Mouse (Mus musculus): ENCODE data around the gene Lct. TPM values are rescaled to one million over a fixed set of nuclear protein-coding genes. Genes with fewer than 3 reads are reported as not detected.
"Not testable (repeated sequence)": the region's sequence is repeated elsewhere in the genome, so short reads cannot be mapped to it uniquely, and the experiment has no call there.

Gene Lct
- polyA plus RNA-seq, 1 experiment from 2014 or later, result 0.10 TPM

DNA sequence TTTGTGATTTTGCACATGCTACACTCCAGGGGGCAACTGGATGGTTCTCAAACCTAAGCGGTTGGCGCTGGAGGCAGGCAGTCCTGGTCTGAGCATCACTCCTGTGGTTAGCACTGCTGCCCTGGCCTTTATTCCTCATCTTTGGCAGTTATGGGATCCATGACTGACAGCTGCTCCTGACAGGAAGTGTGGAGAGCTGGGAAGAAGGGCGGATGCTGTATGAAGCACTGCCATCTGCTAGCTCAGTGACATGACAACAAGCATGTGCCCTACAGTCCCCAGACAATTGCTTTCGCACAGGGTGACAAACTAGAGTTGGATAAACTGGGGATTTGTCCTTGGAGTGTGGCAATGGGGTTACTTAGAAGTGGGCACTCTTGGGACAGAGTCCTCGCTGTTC is 37.8 kb downstream of the Lct start:
- Histone ChIP-seq H3K4me1 (no peaks in the 10 kb centered on the region), H3K4me2 (no peak overlapping the region), H3K9me3 (replicated peaks) (no peaks in the 10 kb centered on the region), H3K27ac (no peak overlapping the region), H3K4me3 (replicated peaks) (no peak overlapping the region), H3K27me3 (no peaks in the 10 kb centered on the region), H3K9ac (no peak overlapping the region), H3K36me3 (no peaks in the 10 kb centered on the region)
- 88% methylated on average over 5 of the region's 5 CpGs for WGBS
- ATAC-seq (replicated peaks; ENCODE audit: low FRiP score), result no peak

DNA sequence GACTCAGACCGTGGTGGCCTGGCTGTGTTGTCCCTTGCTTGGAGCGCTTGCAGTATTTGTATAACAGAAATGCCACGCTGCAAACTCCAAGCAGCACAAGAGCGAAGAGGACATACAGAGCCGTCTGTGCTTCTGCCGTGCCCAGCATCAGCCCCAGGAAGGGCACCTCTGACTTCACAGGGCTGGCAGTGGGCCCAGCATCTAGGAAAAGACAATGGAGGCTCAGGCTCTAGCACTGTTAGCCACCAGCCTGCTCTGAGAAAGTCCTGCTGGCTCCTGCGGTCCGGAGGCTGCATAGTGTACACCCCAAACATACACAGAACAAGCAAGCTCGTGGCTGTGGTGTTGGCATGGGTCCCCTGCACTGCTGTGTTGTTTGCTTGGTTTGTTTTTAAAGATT is 43.0 kb downstream of the Lct start:
- 89% methylated on average over 9 of the region's 9 CpGs for WGBS
- no peak for ATAC-seq (replicated peaks; ENCODE audit: low FRiP score)
- H3K9me3 ChIP-seq (replicated peaks), result no peaks in the 10 kb centered on the region

DNA sequence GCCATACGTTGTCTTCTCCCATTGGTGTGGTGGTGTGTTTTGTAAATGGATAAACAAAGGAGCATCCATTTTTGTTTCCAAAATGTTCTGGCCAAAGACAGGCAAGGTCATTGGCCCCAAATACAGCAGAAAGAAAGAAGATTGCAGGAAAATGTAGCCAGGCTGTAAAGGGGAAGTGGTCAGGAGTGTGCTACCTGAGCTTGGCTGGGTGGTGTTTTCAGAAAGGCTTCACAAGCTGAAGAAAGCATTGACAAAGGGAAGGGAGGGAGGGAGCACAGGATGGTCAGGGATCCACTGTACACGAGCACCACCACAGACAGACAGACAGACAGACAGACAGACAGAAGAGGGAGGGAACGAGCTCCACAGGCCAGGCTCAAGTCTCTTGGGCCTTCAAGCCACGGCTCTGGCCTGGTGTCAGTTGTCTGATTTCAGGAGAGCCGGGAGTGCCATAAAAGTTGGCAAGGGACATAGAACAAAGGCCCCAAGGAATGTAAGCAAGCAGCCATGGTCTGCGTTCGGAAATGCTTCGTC is 43.9 kb downstream of the Lct start:
- Histone ChIP-seq H3K4me1 (no peaks in the 10 kb centered on the region), H3K4me3 (replicated peaks) (no peak overlapping the region), H3K36me3 (peaks cover 33% of the 10 kb centered on the region), H3K27ac (no peak overlapping the region), H3K9me3 (replicated peaks) (no peaks in the 10 kb centered on the region), H3K9ac (no peak overlapping the region), H3K4me2 (no peak overlapping the region), H3K27me3 (no peaks in the 10 kb centered on the region)
- no peak for ATAC-seq (replicated peaks; ENCODE audit: low FRiP score)
- 80% methylated on average over 8 of the region's 8 CpGs for WGBS

More for the DNA sequence above, 43.0 kb downstream of the Lct start:
- no peaks in the 10 kb centered on the region for H3K27me3 ChIP-seq
- H3K27ac ChIP-seq, result no peak overlapping the region
- H3K9ac ChIP-seq, result no peak overlapping the region
- H3K4me1 ChIP-seq, result no peaks in the 10 kb centered on the region
- H3K36me3 ChIP-seq, result peaks cover 24% of the 10 kb centered on the region
- no peak overlapping the region for H3K4me2 ChIP-seq
- no peak overlapping the region for H3K4me3 ChIP-seq (replicated peaks)

DNA sequence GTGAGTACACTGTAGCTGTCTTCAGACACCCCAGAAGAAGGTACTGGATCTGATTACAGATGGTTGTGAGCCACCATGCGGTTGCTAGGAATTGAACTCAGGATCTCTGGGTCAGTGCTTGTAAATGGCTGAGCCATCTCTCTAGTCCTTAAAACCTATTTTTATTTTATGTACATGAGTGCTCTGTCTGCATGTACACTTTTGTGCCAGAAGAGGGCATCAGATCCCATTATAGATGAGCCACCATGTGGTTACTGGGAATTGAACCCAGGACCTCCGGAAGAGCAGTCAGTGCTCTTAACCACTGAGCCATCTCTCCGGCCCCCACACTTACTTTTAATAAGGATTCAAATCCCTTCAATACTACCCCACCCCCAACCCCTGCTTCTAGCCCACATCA is 45.2 kb downstream of the Lct start:
- no peak overlapping the region for H3K4me3 ChIP-seq (replicated peaks)
- H3K4me2 ChIP-seq, result no peak overlapping the region
- H3K27me3 ChIP-seq, result no peaks in the 10 kb centered on the region
- no peak for ATAC-seq (replicated peaks; ENCODE audit: low FRiP score)
- H3K9ac ChIP-seq, result no peak overlapping the region
- no peak overlapping the region for H3K27ac ChIP-seq
- WGBS, result 95% methylated on average over 3 of the region's 3 CpGs
- peaks cover 46% of the 10 kb centered on the region for H3K36me3 ChIP-seq
- no peaks in the 10 kb centered on the region for H3K9me3 ChIP-seq (replicated peaks)
- no peaks in the 10 kb centered on the region for H3K4me1 ChIP-seq

GRCm38 (mm10) chr1:128281753-128282152 is 46.4 kb downstream of the Lct start:
- no peaks in the 10 kb centered on the region for H3K27me3 ChIP-seq
- H3K36me3 ChIP-seq, result peaks cover 57% of the 10 kb centered on the region
- 95% methylated on average over 3 of the region's 3 CpGs for WGBS
- no peaks in the 10 kb centered on the region for H3K4me1 ChIP-seq
- no peaks in the 10 kb centered on the region for H3K9me3 ChIP-seq (replicated peaks)
- no peak overlapping the region for H3K27ac ChIP-seq
- no peak overlapping the region for H3K4me2 ChIP-seq
- H3K4me3 ChIP-seq (replicated peaks), result no peak overlapping the region
- no peak for ATAC-seq (replicated peaks; ENCODE audit: low FRiP score)
- H3K9ac ChIP-seq, result no peak overlapping the region

- 96% methylated on average over 3 of the region's 3 CpGs for WGBS
- H3K9me3 ChIP-seq (replicated peaks), result no peaks in the 10 kb centered on the region
- ATAC-seq (replicated peaks; ENCODE audit: low FRiP score), result no peak
- no peak overlapping the region for H3K27ac ChIP-seq
- H3K4me3 ChIP-seq (replicated peaks), result no peak overlapping the region
- H3K36me3 ChIP-seq, result peaks cover 84% of the 10 kb centered on the region
- H3K4me1 ChIP-seq, result no peaks in the 10 kb centered on the region
- H3K9ac ChIP-seq, result no peak overlapping the region
- no peaks in the 10 kb centered on the region for H3K27me3 ChIP-seq
- no peak overlapping the region for H3K4me2 ChIP-seq
These were observed 49.6 kb downstream of the Lct start for GRCm38 (mm10) chr1:128278563-128278962.

DNA sequence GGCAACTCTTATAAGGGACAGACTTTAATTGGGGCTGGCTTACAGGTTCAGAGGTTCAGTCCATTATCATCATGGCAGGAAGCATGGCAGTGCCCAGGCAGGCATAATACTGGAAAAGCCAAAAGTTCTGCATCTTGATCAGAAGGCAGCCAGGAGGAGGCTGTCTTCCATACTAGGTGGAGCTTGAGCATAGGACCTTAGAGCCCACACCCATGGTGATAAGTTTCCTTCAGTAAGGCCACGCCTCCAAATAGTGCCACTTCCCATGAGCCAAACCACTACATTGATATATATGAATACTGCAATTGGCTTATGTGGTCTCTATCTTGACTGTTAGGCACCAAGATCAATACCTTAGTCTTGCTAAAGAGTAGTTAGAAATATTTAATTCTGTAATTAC is 52.2 kb downstream of the Lct start:
- H3K9ac ChIP-seq, result no peak overlapping the region
- H3K4me2 ChIP-seq, result no peak overlapping the region
- peaks cover 92% of the 10 kb centered on the region for H3K36me3 ChIP-seq
- H3K9me3 ChIP-seq (replicated peaks), result no peaks in the 10 kb centered on the region
- H3K4me1 ChIP-seq, result no peaks in the 10 kb centered on the region
- H3K27ac ChIP-seq, result no peak overlapping the region
- no peak for ATAC-seq (replicated peaks; ENCODE audit: low FRiP score)
- H3K4me3 ChIP-seq (replicated peaks), result no peak overlapping the region
- no peaks in the 10 kb centered on the region for H3K27me3 ChIP-seq
- 97% methylated on average over 1 of the region's 1 CpGs for WGBS

- WGBS, result 92% methylated on average over 3 of the region's 3 CpGs
- Histone ChIP-seq H3K27me3 (no peaks in the 10 kb centered on the region), H3K27ac (no peak overlapping the region), H3K4me1 (no peaks in the 10 kb centered on the region), H3K36me3 (peaks cover 92% of the 10 kb centered on the region), H3K4me2 (no peak overlapping the region), H3K9me3 (replicated peaks) (no peaks in the 10 kb centered on the region), H3K4me3 (replicated peaks) (no peak overlapping the region), H3K9ac (no peak overlapping the region)
- no peak for ATAC-seq (replicated peaks; ENCODE audit: low FRiP score)
These were observed 57.4 kb downstream of the Lct start for GRCm38 (mm10) chr1:128270731-128271130.

- not testable (repeated sequence) for H3K27me3 ChIP-seq; H3K4me3 ChIP-seq (replicated peaks); H3K9ac ChIP-seq; H3K9me3 ChIP-seq (replicated peaks); ATAC-seq (replicated peaks; ENCODE audit: low FRiP score); H3K4me1 ChIP-seq; H3K27ac ChIP-seq; H3K4me2 ChIP-seq
- 83% methylated on average over 7 of the region's 7 CpGs for WGBS
- peaks cover 89% of the 10 kb centered on the region for H3K36me3 ChIP-seq
These were observed 61.1 kb downstream of the Lct start for GRCm38 (mm10) chr1:128267061-128267460.

- ATAC-seq (replicated peaks; ENCODE audit: low FRiP score), result peak; percentile 55; the same call in 1 of the 2 replicates
- WGBS, result 2% methylated on average over 19 of the region's 19 CpGs
- Histone ChIP-seq H3K4me2 (peak overlapping the region; percentile 87), H3K4me1 (peaks cover 10% of the 10 kb centered on the region), H3K27me3 (no peaks in the 10 kb centered on the region), H3K9ac (peak overlapping the region; percentile 81), H3K27ac (peak overlapping the region; percentile 91), H3K36me3 (0 out of 2 replicates have a peak, but pooled peaks cover 1% of the 10 kb centered on the region), H3K9me3 (replicated peaks) (no peaks in the 10 kb centered on the region), H3K4me3 (replicated peaks) (peak overlapping the region; percentile 89)
These were observed 83.3 kb downstream of the Lct start for GRCm38 (mm10) chr1:128244727-128245355.

DNA sequence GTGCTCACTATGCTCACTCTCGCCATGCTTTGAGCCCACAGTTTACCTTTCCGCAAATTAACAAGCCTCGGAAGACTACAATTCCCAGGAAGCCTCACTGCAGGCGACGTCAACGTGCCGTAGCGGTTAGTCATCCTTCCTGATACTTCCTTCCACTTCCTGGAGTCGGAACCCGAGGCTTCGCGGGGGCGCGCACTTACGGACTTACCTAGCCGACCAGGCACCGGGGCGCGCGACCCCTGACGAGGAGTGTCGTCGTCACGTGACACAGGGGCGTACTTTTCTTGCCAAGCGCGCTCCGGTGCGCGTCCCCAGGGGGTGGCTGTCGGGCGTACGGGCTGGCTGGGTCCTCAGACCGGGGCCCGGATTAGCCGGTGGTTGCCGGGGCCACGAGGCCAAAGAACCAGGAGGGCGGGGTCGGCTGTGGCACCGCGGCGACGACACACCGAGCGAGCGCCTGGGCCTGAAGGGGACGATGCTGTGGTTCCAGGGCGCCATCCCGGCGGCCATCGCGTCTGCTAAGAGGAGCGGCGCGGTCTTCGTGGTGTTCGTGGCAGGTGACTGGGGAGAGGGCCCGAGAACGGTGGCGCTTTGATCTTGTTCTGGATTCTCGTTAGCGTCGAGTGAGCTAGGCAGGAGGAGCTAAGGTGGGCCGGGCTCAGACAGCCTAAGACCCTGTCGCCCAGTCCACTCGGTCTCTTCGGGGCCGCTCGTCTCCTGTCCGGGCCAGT is 84.0 kb downstream of the Lct start:
- under 1% methylated on average over 69 of the region's 71 CpGs for WGBS
- peak; percentile 97 for ATAC-seq (replicated peaks; ENCODE audit: low FRiP score)

GRCm38 (mm10) chr1:128243627-128243995 is 84.5 kb downstream of the Lct start, which contains the start of gene Ubxn4:
Gene Ubxn4, plus strand, starts transcription at chr1:128243964.
- H3K9ac ChIP-seq, result peak within 1 kb of the TSS; percentile 81
- peak within 1 kb of the TSS; percentile 87 for H3K4me2 ChIP-seq
- peak within 1 kb of the TSS; percentile 89 for H3K4me3 ChIP-seq (replicated peaks)
- no peaks in the 10 kb centered on the region for H3K9me3 ChIP-seq (replicated peaks)
- H3K27ac ChIP-seq, result peak within 1 kb of the TSS; percentile 91
- H3K27me3 ChIP-seq, result no peaks in the 10 kb centered on the region
- peaks cover 10% of the 10 kb centered on the region for H3K4me1 ChIP-seq
- peak; percentile 38 for ATAC-seq (replicated peaks; ENCODE audit: low FRiP score)
- peaks cover 7% of the 10 kb centered on the region for H3K36me3 ChIP-seq
- WGBS, result 10% methylated on average over 10 of the region's 10 CpGs

More for the DNA sequence above, 84.0 kb downstream of the Lct start:
- peak overlapping the region; percentile 81 for H3K9ac ChIP-seq
- H3K36me3 ChIP-seq, result peaks cover 3% of the 10 kb centered on the region
- peak overlapping the region; percentile 87 for H3K4me2 ChIP-seq
- H3K27me3 ChIP-seq, result no peaks in the 10 kb centered on the region
- no peaks in the 10 kb centered on the region for H3K9me3 ChIP-seq (replicated peaks)
- peak overlapping the region; percentile 89 for H3K4me3 ChIP-seq (replicated peaks)
- peak overlapping the region; percentile 91 for H3K27ac ChIP-seq
- peaks cover 10% of the 10 kb centered on the region for H3K4me1 ChIP-seq

Data from kidney, embryonic 15.5 days (tissue).